Mouse (Mus musculus): ENCODE measurements around the gene Adal.
A peak's percentile ranks its signal among the peaks of the same experiment; 100 is the strongest.

Adal gene

GRCm38 (mm10) chr2:121170980-121171742, 30.9 kb downstream of the Adal start, which contains the start of gene Zscan29:
Zscan29 (minus strand) TSS chr2:121171125.
- peak; percentile 63 for DNase-seq (ENCODE audit: extremely low spot score, low read depth, low spot score)

GRCm38 (mm10) chr2:121178828-121179479, 38.7 kb downstream of the Adal start:
- no peak for DNase-seq (ENCODE audit: extremely low spot score, low read depth, low spot score)

GRCm38 (mm10) chr2:121183431-121183830, 43.2 kb downstream of the Adal start:
- DNase-seq (ENCODE audit: extremely low spot score, low read depth, low spot score) = no peak

- no peak for DNase-seq (ENCODE audit: extremely low spot score, low read depth, low spot score)
Observed at GRCm38 (mm10) chr2:121184142-121184541, 43.9 kb downstream of the Adal start.

GRCm38 (mm10) chr2:121188530-121188929, 48.3 kb downstream of the Adal start:
- no peak for DNase-seq (ENCODE audit: extremely low spot score, low read depth, low spot score)

GRCm38 (mm10) chr2:121195466-121195865, 55.2 kb downstream of the Adal start:
- no peak for DNase-seq (ENCODE audit: extremely low spot score, low read depth, low spot score)

GRCm38 (mm10) chr2:121204276-121204675, 64.0 kb downstream of the Adal start:
- no peak for DNase-seq (ENCODE audit: extremely low spot score, low read depth, low spot score)

All from hindlimb bud, embryonic 11.5 days (tissue).